Mouse (Mus musculus) liver, postnatal 0 days (tissue): ENCODE measurements around the gene Mslnl.

Experiments
- CTCF ChIP-seq: sonication (generic); IDR thresholded peaks from 2 replicates; pipeline ENCODE4 v1.5.1; 2016; ENCODE audit warnings: antibody characterized with exemption, low read depth
- EP300 ChIP-seq: IDR thresholded peaks from 2 replicates; pipeline ENCODE4 v1.6.1; 2016; ENCODE audit warnings: antibody characterized with exemption, low read depth, mild to moderate bottlenecking

DNA sequence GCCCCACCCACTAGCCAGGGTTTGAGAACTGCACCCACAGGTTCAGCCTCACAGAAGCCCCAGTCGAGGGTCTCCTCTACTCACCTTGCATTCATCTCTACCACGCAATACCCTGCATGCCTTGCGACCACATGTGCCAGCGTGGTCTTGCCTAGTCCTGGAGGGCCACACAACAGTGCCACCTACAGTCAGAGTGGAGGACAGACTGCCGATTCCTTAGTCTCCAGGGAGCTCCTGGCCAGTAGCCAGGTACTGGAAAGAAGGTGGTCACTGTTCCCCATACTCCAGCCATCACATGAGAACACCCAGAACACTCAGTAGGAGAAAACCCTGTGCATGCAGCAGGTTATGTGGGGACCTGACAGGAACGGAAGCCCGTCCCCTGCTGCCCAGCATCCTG is 11.9 kb upstream of the Mslnl start:
- TF ChIP-seq CTCF (peak; percentile 45), EP300 (no peak)
